Mouse (Mus musculus) intestine, embryonic 16.5 days (tissue): Measurements from ENCODE around the gene Dolpp1. TPM values are rescaled to one million over a fixed set of nuclear protein-coding genes. Genes with fewer than 3 reads are reported as not detected.

Experiments used
- ATAC-seq: fragments of 200-750 bp; cut with Nextera tagmentation; 2 replicates; pipeline ENCODE4 v1.8.0; 2017; ENCODE audit warnings: moderate TSS enrichment, moderate library complexity
- H3K27ac ChIP-seq: fragments of 300-500 bp; sonication (generic); 2 replicates; pipeline ENCODE4 v1.5.1; 2014; ENCODE audit warnings: mild to moderate bottlenecking, low read length
- H3K27me3 ChIP-seq: fragments of 300-500 bp; sonication (generic); replicated peaks from 2 replicates; pipeline ENCODE4 v1.6.1; 2014; ENCODE audit warnings: low read length, control low read depth, mixed read lengths; ENCODE audit not compliant: control insufficient read depth, insufficient read depth
- H3K36me3 ChIP-seq: fragments of 300-500 bp; sonication (generic); 2 replicates; pipeline ENCODE4 v1.6.1; 2014; ENCODE audit warnings: low read length, control low read depth; ENCODE audit not compliant: control insufficient read depth, insufficient read depth
- H3K4me1 ChIP-seq: fragments of 300-500 bp; sonication (generic); 2 replicates; pipeline ENCODE4 v1.6.1; 2014; ENCODE audit warnings: low read length, control low read depth, mixed read lengths; ENCODE audit not compliant: control insufficient read depth, insufficient read depth
- H3K4me2 ChIP-seq: fragments of 300-500 bp; sonication (generic); 2 replicates; pipeline ENCODE4 v1.6.1; 2014; ENCODE audit warnings: low read depth, low read length, control low read depth
- H3K4me3 ChIP-seq: fragments of 300-500 bp; sonication (generic); 2 replicates; pipeline ENCODE4 v1.5.1; 2014; ENCODE audit warnings: mild to moderate bottlenecking, low read length
- H3K9ac ChIP-seq: fragments of 300-500 bp; sonication (generic); 2 replicates; pipeline ENCODE4 v1.6.1; 2014; ENCODE audit warnings: low read depth, low read length
- H3K9me3 ChIP-seq: fragments of 300-500 bp; sonication (generic); 2 replicates; pipeline ENCODE4 v1.6.1; 2016; ENCODE audit warnings: low read length, control low read depth; ENCODE audit not compliant: control insufficient read depth
- WGBS: fragments of 180-500 bp; shearing (Covaris S2); extraction: QIAGEN DNeasy Blood & Tissue Kit; methylation state at CpG from one replicate; pipeline ENCODE4 v1.1.7; 2014; 5-methylcytosine and 5-hydroxymethylcytosine counted together
- polyA plus RNA-seq: library from polyadenylated mRNA; unstranded; fragments of >200 nt; fragmentation: Nextera tagmentation; extraction: Ambion mirVana; gene quantifications from 2 replicates; pipeline ENCODE4 v1.2.1, GENCODE M21; 2015

The Dolpp1 gene
- polyA plus RNA-seq: 59.4 and 63.3 TPM in 2 replicates

GRCm38 (mm10) chr2:30392114-30392576, at the start of gene Dolpp1:
Gene Dolpp1 (plus strand): TSS chr2:30392254.
- ATAC-seq: peak; percentile 97
- peak within 1 kb of the TSS; percentile 59 for H3K4me2 ChIP-seq
- H3K9me3 ChIP-seq: no peaks in the 10 kb centered on the region
- H3K27ac ChIP-seq: peak within 1 kb of the TSS; percentile 96
- H3K36me3 ChIP-seq: peaks cover 8% of the 10 kb centered on the region; the same call in 1 of the 2 replicates
- no peaks in the 10 kb centered on the region for H3K27me3 ChIP-seq
- peaks cover 30% of the 10 kb centered on the region for H3K4me1 ChIP-seq
- H3K9ac ChIP-seq: peak within 1 kb of the TSS; percentile 83
- peak within 1 kb of the TSS; percentile 91 for H3K4me3 ChIP-seq
- under 1% methylated on average over 40 of the region's 40 CpGs for WGBS

- H3K36me3 ChIP-seq: peaks cover 44% of the 10 kb centered on the region
- WGBS: 92% methylated on average over 7 of the region's 7 CpGs
- no peak overlapping the region for H3K4me2 ChIP-seq
- H3K9me3 ChIP-seq: no peaks in the 10 kb centered on the region
- no peak for ATAC-seq
- no peak overlapping the region for H3K27ac ChIP-seq
- no peak overlapping the region for H3K9ac ChIP-seq
- no peaks in the 10 kb centered on the region for H3K27me3 ChIP-seq
- H3K4me1 ChIP-seq: no peaks in the 10 kb centered on the region
- H3K4me3 ChIP-seq: no peak overlapping the region
Measured at GRCm38 (mm10) chr2:30342544-30342943, 49.5 kb upstream of the Dolpp1 start.

GRCm38 (mm10) chr2:30343601-30344137, 48.4 kb upstream of the Dolpp1 start:
- no peaks in the 10 kb centered on the region for H3K9me3 ChIP-seq
- WGBS: 61% methylated on average over 14 of the region's 14 CpGs
- H3K27ac ChIP-seq: no peak overlapping the region
- H3K4me1 ChIP-seq: no peaks in the 10 kb centered on the region
- H3K4me2 ChIP-seq: no peak overlapping the region
- no peaks in the 10 kb centered on the region for H3K27me3 ChIP-seq
- H3K9ac ChIP-seq: no peak overlapping the region
- no peak for ATAC-seq
- H3K36me3 ChIP-seq: peaks cover 42% of the 10 kb centered on the region
- H3K4me3 ChIP-seq: no peak overlapping the region

GRCm38 (mm10) chr2:30345971-30346676, 45.9 kb upstream of the Dolpp1 start:
- no peak overlapping the region for H3K4me3 ChIP-seq
- H3K4me2 ChIP-seq: no peak overlapping the region
- no peaks in the 10 kb centered on the region for H3K9me3 ChIP-seq
- no peaks in the 10 kb centered on the region for H3K4me1 ChIP-seq
- no peak overlapping the region for H3K9ac ChIP-seq
- no peak overlapping the region for H3K27ac ChIP-seq
- H3K36me3 ChIP-seq: peaks cover 36% of the 10 kb centered on the region
- WGBS: 91% methylated on average over 7 of the region's 7 CpGs
- no peak for ATAC-seq
- no peaks in the 10 kb centered on the region for H3K27me3 ChIP-seq

- ATAC-seq: no peak
- Histone ChIP-seq H3K9ac (no peak overlapping the region), H3K4me1 (no peaks in the 10 kb centered on the region), H3K9me3 (no peaks in the 10 kb centered on the region), H3K4me3 (no peak overlapping the region), H3K36me3 (peaks cover 26% of the 10 kb centered on the region; the same call in 1 of the 2 replicates), H3K4me2 (no peak overlapping the region), H3K27me3 (no peaks in the 10 kb centered on the region), H3K27ac (no peak overlapping the region)
- WGBS: 93% methylated on average over 6 of the region's 6 CpGs
Measured at GRCm38 (mm10) chr2:30349196-30349595, 42.9 kb upstream of the Dolpp1 start.

- Histone ChIP-seq H3K4me1 (peaks cover 5% of the 10 kb centered on the region; the same call in 1 of the 2 replicates), H3K4me3 (no peak overlapping the region), H3K36me3 (peaks cover 11% of the 10 kb centered on the region; the same call in 1 of the 2 replicates), H3K4me2 (no peak overlapping the region), H3K9ac (no peak overlapping the region), H3K27ac (no peak overlapping the region), H3K9me3 (no peaks in the 10 kb centered on the region), H3K27me3 (no peaks in the 10 kb centered on the region)
- WGBS: 76% methylated on average over 2 of the region's 2 CpGs
- ATAC-seq: no peak
Measured at GRCm38 (mm10) chr2:30351149-30351548, 40.9 kb upstream of the Dolpp1 start.

- no peaks in the 10 kb centered on the region for H3K9me3 ChIP-seq
- H3K4me1 ChIP-seq: peaks cover 32% of the 10 kb centered on the region
- H3K27me3 ChIP-seq: no peaks in the 10 kb centered on the region
- 46% methylated on average over 4 of the region's 4 CpGs for WGBS
- H3K36me3 ChIP-seq: peaks cover 7% of the 10 kb centered on the region; the same call in 1 of the 2 replicates
- H3K4me2 ChIP-seq: no peak overlapping the region
- 0 out of 2 replicates have a peak overlapping the region, but pooled peaks have one; percentile 3 for H3K9ac ChIP-seq
- H3K4me3 ChIP-seq: no peak overlapping the region
- ATAC-seq: no peak
- no peak overlapping the region for H3K27ac ChIP-seq
Measured at GRCm38 (mm10) chr2:30355861-30356260, 36.2 kb upstream of the Dolpp1 start.

- no peak overlapping the region for H3K4me3 ChIP-seq
- ATAC-seq: no peak
- 35% methylated on average over 4 of the region's 4 CpGs for WGBS
- no peaks in the 10 kb centered on the region for H3K9me3 ChIP-seq
- no peaks in the 10 kb centered on the region for H3K27me3 ChIP-seq
- H3K4me2 ChIP-seq: no peak overlapping the region
- H3K4me1 ChIP-seq: peaks cover 34% of the 10 kb centered on the region
- no peak overlapping the region for H3K9ac ChIP-seq
- H3K27ac ChIP-seq: no peak overlapping the region
- peaks cover 7% of the 10 kb centered on the region; the same call in 1 of the 2 replicates for H3K36me3 ChIP-seq
Measured at GRCm38 (mm10) chr2:30356266-30356665, 35.8 kb upstream of the Dolpp1 start.

GRCm38 (mm10) chr2:30356906-30357305, 35.1 kb upstream of the Dolpp1 start:
- H3K4me3 ChIP-seq: no peak overlapping the region
- H3K36me3 ChIP-seq: peaks cover 7% of the 10 kb centered on the region; the same call in 1 of the 2 replicates
- H3K27me3 ChIP-seq: no peaks in the 10 kb centered on the region
- ATAC-seq: no peak
- no peaks in the 10 kb centered on the region for H3K9me3 ChIP-seq
- peaks cover 34% of the 10 kb centered on the region for H3K4me1 ChIP-seq
- 57% methylated on average over 9 of the region's 9 CpGs for WGBS
- 0 out of 2 replicates have a peak overlapping the region, but pooled peaks have one; percentile 82 for H3K9ac ChIP-seq
- H3K27ac ChIP-seq: no peak overlapping the region
- no peak overlapping the region for H3K4me2 ChIP-seq
